18 mouse cellular contexts compared by ENCODE assay signal in the genomic region with DNA sequence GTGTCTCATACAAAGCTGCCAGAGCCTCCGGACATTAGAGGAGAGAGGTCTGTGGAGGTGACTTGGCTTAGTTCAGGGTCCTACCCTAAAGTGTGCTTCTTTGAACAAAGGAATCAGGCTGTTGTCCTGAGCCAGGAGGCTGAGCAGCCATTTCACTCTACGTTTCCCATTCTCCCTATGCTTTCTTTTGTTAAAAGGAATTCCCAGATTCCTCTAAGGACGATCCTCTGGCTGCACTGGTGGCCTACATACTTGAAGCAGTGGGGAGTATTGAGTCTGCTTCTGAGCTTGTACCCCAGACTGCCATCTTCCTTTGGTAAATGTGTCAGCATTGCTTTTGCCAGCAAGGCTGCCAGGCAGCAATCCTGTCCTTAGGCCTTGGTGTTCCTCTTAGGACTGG.
"Had no signal": no experiment of that assay in that cellular context is flagged by ENCODE, and none has a peak within 500 bp of the region (broad histone marks: within the 10 kb centered on the region; RNA-seq: fewer than 3 reads in every experiment).

No protein-coding gene starts in this region.

- H3K27ac ChIP-seq: left cerebral cortex, adult 2 months; liver, embryonic 13.5 days; neural tube, embryonic 13.5 days had no signal

- DNase-seq: kidney, adult 9 months; kidney, postnatal 14 days; kidney, postnatal 4 days; layer of hippocampus, adult 9-11 months; layer of hippocampus, postnatal 36 days; liver, embryonic 13.5 days; lung, adult 2 months; lung, postnatal 14 days; lung, postnatal 4 days; midbrain, embryonic 14.5 days; retina, postnatal 1 day; right cerebral cortex, postnatal 25 days; spleen, adult 18-20 months; thymus, adult 18-20 months; thymus, postnatal 36 days had no signal

- H3K4me3 ChIP-seq: left cerebral cortex, adult 2 months; liver, embryonic 13.5 days; myocyte; neural tube, embryonic 13.5 days had no signal
